Mouse (Mus musculus): ENCODE results near the gene Zfhx2. TPM values are rescaled to one million over a fixed set of nuclear protein-coding genes. Genes with fewer than 3 reads are reported as not detected.
"Not testable (repeated sequence)": the region's sequence is repeated elsewhere in the genome, so short reads cannot be mapped to it uniquely, and the experiment has no call there.

The Zfhx2 gene
- polyA plus RNA-seq, 1 experiment from 2014 or later, result 5.6 TPM

DNA sequence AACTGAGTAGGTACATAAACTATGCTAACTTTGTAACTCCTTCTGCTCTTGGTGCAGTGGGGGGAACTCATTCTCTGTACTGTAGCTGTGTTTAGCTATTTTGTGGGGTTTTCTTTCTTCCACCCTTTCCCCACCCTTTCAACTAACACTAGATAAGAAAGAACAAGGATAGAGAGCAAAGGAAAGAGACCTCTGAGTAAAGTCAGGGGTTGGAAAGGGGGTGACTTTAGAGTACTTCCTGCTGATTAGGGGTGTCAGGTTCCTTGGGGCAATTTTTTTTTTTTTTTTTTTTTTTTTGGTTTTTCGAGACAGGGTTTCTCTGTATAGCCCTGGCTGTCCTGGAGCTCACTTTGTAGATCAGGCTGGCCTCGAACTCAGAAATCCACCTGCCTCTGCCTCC, 48.4 kb downstream of the Zfhx2 start:
- DNase-seq (ENCODE audit: low spot score); H3K9me3 ChIP-seq (replicated peaks): not testable (repeated sequence)

DNA sequence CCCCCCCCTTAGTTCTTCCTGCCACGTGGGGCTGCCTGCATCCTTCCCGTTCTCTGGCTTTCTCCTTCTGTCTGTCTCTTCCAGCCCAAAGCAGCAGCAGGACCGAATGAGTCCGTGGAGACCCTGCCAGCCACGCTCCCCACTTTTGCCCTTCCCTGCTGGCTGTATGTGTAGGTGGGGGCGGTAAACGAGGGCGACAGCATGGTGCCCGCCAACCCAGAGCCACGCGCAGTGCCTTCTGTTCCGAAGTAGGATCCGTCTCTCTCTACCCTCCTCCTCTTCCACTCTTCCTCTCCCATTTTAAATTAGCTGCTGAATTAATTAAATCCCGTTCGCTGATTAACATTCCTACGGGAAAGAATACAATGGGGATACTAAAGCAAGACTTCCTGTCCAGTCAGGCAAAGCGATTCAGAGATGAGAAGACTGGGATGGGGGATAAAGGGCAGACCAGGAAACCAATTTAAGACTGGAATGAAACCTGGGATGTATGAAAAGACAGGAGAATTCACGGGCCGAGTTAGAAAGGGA, 59.4 kb downstream of the Zfhx2 start:
- no peak for DNase-seq (ENCODE audit: low spot score)

More for the DNA sequence above, 48.4 kb downstream of the Zfhx2 start:
- not testable (repeated sequence) for H3K4me3 ChIP-seq; H3K4me1 ChIP-seq; H3K27me3 ChIP-seq (ENCODE audit: low read depth, poor library complexity, severe bottlenecking); H3K36me3 ChIP-seq; H3K27ac ChIP-seq
- WGBS, result 100% methylated on average over 1 of the region's 2 CpGs

DNA sequence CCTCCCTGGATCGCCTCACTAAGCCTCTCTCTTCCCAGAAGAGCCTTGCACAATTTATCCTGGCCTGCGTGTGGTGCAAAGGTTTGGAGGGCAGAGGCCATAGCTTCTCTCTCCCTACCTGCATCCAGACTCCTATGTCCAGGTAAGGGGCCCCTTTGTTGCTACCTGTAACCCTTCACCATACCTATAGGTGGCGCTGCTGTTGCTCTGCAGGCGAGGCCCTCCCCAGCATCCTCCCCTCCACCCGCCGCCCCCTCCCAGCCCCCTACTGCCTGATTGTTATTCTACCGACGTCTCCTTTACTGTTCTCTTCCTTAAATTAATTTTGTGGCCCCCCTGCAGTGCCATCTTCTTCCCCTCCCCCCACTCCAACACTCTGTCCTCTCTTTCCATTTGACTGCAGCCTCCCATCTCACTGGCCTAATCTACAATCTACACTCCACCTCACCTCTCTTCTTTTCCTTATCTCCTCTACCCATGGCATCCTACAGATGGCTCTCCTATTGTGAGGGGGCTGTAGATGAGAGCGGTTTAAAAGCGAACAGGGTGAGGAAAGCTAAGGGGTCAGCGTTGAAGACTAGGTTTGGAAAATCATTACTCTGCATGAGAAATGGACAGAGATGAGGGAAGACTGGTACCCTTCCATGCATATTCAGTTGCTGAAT, 63.0 kb downstream of the Zfhx2 start:
- H3K4me3 ChIP-seq, result no peak overlapping the region
- peaks cover 21% of the 10 kb centered on the region for H3K4me1 ChIP-seq
- no peak overlapping the region; the same call in 1 of the 2 replicates for H3K27ac ChIP-seq
- no peaks in the 10 kb centered on the region for H3K27me3 ChIP-seq (ENCODE audit: low read depth, poor library complexity, severe bottlenecking)
- peaks cover 19% of the 10 kb centered on the region for H3K36me3 ChIP-seq
- WGBS, result 7% methylated on average over 11 of the region's 11 CpGs
- DNase-seq (ENCODE audit: low spot score), result peak; percentile 40
- H3K9me3 ChIP-seq (replicated peaks), result no peaks in the 10 kb centered on the region

More for the DNA sequence above, 59.4 kb downstream of the Zfhx2 start:
- Histone ChIP-seq H3K4me3 (no peak overlapping the region), H3K27me3 (ENCODE audit: low read depth, poor library complexity, severe bottlenecking) (no peaks in the 10 kb centered on the region), H3K9me3 (replicated peaks) (no peaks in the 10 kb centered on the region), H3K27ac (no peak overlapping the region), H3K4me1 (peaks cover 16% of the 10 kb centered on the region), H3K36me3 (no peaks in the 10 kb centered on the region)
- 60% methylated on average over 19 of the region's 19 CpGs for WGBS

DNA sequence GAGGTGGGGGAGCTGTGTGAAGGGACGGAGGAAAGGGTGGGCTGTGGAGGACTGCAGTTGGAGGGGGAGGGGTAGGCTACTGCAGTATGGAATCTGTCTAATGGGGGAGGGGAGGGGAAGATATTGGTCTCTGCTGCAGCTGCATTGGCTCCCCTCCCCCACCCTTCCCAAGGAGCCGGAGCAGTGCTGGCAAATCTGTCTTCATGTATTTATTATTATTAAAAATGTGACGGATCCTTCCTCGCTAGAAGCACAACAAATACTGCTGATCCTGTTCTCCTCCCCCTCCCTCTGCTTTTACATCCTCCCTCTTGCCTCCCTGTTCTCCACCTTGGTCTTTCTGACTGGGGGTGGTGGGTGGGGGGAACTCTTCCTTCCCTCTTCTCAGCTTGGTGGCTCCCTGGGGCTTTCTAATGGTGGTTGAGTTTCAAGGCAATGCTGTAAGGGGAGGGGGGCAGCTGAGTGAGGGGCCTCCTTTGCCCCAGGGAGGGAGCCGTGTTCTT, 63.7 kb downstream of the Zfhx2 start:
- 12% methylated on average over 5 of the region's 5 CpGs for WGBS
- Histone ChIP-seq H3K36me3 (peaks cover 27% of the 10 kb centered on the region), H3K27me3 (ENCODE audit: low read depth, poor library complexity, severe bottlenecking) (no peaks in the 10 kb centered on the region), H3K4me1 (peaks cover 21% of the 10 kb centered on the region), H3K27ac (peak overlapping the region; percentile 46; the same call in 1 of the 2 replicates), H3K9me3 (replicated peaks) (no peaks in the 10 kb centered on the region), H3K4me3 (peak overlapping the region; percentile 30)
- peak; percentile 39 for DNase-seq (ENCODE audit: low spot score)

DNA sequence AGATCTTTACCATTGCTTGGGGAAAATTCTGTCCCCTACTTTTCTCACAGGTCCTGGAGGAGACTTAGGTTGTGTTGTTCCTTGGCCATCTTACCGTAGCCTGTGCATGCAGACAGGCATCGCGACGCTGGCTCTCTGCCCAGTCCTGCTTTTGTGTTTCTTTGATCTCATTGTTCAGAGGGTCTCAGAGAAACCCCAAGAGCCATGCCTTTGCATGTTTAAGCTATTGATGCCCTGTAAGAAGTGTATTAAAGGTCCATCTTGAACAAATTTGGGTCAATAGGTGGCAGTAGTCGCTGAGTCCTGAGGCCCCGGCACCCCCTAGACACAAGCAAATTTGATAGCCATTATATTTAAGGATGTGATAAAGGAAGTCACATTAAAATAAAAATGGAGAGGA, 64.5 kb downstream of the Zfhx2 start:
- peaks cover 34% of the 10 kb centered on the region for H3K36me3 ChIP-seq
- H3K9me3 ChIP-seq (replicated peaks), result no peaks in the 10 kb centered on the region
- peaks cover 21% of the 10 kb centered on the region for H3K4me1 ChIP-seq
- WGBS, result 47% methylated on average over 6 of the region's 6 CpGs
- H3K27ac ChIP-seq, result no peak overlapping the region
- H3K4me3 ChIP-seq, result no peak overlapping the region
- H3K27me3 ChIP-seq (ENCODE audit: low read depth, poor library complexity, severe bottlenecking), result no peaks in the 10 kb centered on the region
- no peak for DNase-seq (ENCODE audit: low spot score)

DNA sequence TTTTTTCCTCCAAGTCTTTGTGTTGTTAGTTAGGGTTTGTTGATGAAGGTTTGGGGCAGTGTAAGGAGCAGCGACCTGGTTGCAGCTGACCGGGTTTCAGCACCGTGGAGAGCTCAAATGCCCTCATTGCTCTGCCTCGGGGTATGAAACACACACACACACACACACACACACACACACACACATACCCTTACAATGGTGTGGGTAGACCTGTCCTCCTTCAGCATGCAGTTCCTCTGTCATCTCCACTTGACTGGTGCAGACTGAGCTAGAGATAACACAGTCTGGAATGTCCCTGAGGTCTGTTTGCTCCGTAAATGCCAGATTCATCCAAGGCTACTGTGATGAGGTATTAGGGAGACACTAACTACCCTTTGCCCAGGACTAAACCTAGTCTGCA, 64.9 kb downstream of the Zfhx2 start:
- 25% methylated on average over 5 of the region's 5 CpGs for WGBS
- peak; percentile 70 for DNase-seq (ENCODE audit: low spot score)
- Histone ChIP-seq H3K9me3 (replicated peaks) (no peaks in the 10 kb centered on the region), H3K36me3 (peaks cover 38% of the 10 kb centered on the region), H3K27ac (no peak overlapping the region), H3K4me1 (peaks cover 21% of the 10 kb centered on the region), H3K27me3 (ENCODE audit: low read depth, poor library complexity, severe bottlenecking) (no peaks in the 10 kb centered on the region), H3K4me3 (no peak overlapping the region)

DNA sequence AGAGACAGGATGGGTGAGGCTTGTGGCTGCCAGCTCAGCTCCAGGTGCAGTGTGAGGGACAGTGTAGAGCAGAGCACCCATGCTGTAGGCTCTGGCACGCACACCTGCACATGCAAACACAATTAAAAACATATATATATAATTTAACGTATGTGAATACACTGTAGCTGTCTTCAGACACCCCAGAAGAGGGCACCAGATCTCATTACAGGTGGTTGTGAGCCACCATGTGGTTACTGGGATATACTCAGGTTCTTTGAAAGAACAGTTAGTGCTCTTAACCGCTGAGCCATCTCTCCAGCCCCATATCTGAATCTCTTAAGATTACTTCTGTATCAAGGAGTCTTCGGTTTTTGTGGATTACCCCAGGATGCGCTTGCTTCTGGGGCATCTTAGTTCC, 66.6 kb downstream of the Zfhx2 start:
- peaks cover 21% of the 10 kb centered on the region for H3K4me1 ChIP-seq
- H3K9me3 ChIP-seq (replicated peaks), result no peaks in the 10 kb centered on the region
- no peaks in the 10 kb centered on the region for H3K27me3 ChIP-seq (ENCODE audit: low read depth, poor library complexity, severe bottlenecking)
- H3K27ac ChIP-seq, result no peak overlapping the region
- H3K4me3 ChIP-seq, result no peak overlapping the region
- no peak for DNase-seq (ENCODE audit: low spot score)
- H3K36me3 ChIP-seq, result peaks cover 56% of the 10 kb centered on the region
- WGBS, result 78% methylated on average over 5 of the region's 5 CpGs

DNA sequence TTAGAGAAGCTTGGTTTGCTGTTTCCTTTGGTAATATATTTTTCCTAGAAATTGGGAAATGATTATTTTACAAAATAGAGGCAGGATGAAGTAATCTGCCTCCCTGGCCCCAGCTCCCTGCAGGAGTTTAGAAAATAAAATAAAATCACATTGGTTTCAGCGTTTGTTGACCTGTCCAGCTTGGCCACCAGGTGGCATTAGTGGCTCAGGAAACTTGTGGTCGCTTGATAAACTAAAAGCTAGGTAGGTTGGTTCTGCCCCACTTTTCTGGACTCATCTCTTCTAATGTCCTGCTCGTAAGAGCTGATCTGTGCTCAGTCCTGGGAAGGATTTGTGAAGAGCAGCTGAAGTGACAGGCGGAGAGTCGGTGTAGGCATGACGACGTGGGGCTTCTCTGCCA, 67.9 kb downstream of the Zfhx2 start:
- no peak overlapping the region for H3K4me3 ChIP-seq
- H3K27me3 ChIP-seq (ENCODE audit: low read depth, poor library complexity, severe bottlenecking), result no peaks in the 10 kb centered on the region
- H3K36me3 ChIP-seq, result peaks cover 64% of the 10 kb centered on the region
- peaks cover 20% of the 10 kb centered on the region for H3K4me1 ChIP-seq
- no peaks in the 10 kb centered on the region for H3K9me3 ChIP-seq (replicated peaks)
- WGBS, result 66% methylated on average over 7 of the region's 7 CpGs
- no peak overlapping the region for H3K27ac ChIP-seq
- DNase-seq (ENCODE audit: low spot score), result peak; percentile 75

DNA sequence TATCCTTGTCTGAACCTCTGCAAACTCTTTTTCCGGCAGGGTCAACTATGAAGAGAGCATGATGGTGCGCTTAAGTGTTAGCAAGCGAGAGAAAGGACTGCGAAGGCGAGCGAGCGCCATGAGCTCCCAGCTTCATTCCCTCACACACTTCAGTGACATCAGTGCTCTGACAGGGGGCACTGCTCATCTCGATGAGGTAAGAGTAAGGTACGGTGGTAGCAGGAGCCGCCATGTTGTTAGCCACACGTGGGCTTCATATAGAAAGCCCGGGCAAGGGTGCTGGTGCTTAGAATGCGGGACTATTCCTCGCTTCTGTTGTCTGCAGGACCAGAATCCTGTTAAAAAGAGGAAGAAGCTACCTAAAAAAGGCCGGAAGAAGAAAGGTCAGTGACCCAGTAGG, 69.1 kb downstream of the Zfhx2 start:
- no peak for DNase-seq (ENCODE audit: low spot score)
- no peak overlapping the region for H3K27ac ChIP-seq
- peaks cover 8% of the 10 kb centered on the region for H3K4me1 ChIP-seq
- WGBS, result 90% methylated on average over 15 of the region's 15 CpGs
- H3K36me3 ChIP-seq, result peaks cover 75% of the 10 kb centered on the region
- no peaks in the 10 kb centered on the region for H3K27me3 ChIP-seq (ENCODE audit: low read depth, poor library complexity, severe bottlenecking)
- H3K4me3 ChIP-seq, result no peak overlapping the region
- H3K9me3 ChIP-seq (replicated peaks), result no peaks in the 10 kb centered on the region

DNA sequence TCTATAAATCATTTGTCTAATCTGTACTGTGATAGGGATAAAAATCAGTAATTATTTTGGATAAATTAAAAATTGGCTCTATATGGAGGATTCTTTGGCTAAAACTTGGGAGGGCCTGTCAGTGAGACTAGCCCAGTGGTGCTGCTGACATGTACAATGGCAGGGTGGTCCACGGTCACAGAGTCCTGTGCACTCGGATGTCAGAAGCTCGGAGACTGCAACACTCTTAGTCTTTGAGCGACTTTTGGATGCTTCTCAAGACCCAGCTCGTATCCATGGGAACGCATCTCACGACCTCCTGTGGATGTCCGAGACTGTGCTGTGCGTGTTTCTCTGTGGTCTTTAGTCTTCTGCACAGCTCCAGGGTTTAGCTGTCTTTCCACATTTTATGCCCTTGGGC, 71.7 kb downstream of the Zfhx2 start:
- no peak for DNase-seq (ENCODE audit: low spot score)
- Histone ChIP-seq H3K4me1 (no peaks in the 10 kb centered on the region), H3K27me3 (ENCODE audit: low read depth, poor library complexity, severe bottlenecking) (no peaks in the 10 kb centered on the region), H3K4me3 (no peak overlapping the region), H3K27ac (no peak overlapping the region), H3K36me3 (peaks cover 79% of the 10 kb centered on the region), H3K9me3 (replicated peaks) (no peaks in the 10 kb centered on the region)
- 95% methylated on average over 9 of the region's 9 CpGs for WGBS

DNA sequence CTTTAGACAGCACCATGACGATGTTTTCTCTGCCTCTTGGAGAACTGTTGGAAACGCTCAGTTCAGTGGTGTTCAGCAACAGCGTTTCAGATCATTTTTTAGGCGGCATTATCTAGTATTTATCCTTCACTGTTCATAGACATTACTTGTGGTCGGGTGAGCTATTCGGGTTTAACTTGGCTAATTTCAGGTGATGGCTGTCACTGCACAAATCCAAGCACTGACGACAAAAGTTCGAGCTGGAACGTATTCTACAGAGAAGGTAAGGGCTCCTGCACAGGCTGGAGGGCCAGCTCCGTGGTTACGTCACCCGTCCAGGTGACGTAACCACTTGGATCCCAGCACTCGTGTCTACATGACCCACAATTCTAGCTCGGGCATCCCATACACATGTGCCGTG, 75.2 kb downstream of the Zfhx2 start:
- Histone ChIP-seq H3K27me3 (ENCODE audit: low read depth, poor library complexity, severe bottlenecking) (no peaks in the 10 kb centered on the region), H3K4me3 (no peak overlapping the region), H3K4me1 (no peaks in the 10 kb centered on the region), H3K27ac (no peak overlapping the region), H3K9me3 (replicated peaks) (no peaks in the 10 kb centered on the region), H3K36me3 (peaks cover 44% of the 10 kb centered on the region)
- WGBS, result 92% methylated on average over 16 of the region's 16 CpGs
- no peak for DNase-seq (ENCODE audit: low spot score)

DNA sequence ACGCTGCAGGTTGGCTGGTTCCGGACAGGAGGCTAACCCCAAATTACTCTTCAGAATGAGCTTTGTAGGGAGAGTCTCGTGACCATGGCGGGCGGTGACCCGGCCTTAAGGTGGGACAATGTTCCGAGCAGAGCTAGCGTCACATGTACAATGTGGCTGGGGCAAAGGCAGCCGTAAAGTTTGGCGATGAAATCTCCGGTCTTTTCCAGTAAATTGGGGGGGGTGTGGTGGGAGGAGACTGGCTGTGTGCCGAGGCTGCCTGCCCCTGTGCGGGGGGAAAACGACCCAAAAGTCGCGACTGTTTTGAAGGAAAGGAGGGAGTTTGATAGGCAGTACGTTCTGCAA, 76.4 kb downstream of the Zfhx2 start:
- Histone ChIP-seq H3K36me3 (peaks cover 33% of the 10 kb centered on the region), H3K27me3 (ENCODE audit: low read depth, poor library complexity, severe bottlenecking) (no peaks in the 10 kb centered on the region), H3K27ac (peak overlapping the region; percentile 80), H3K9me3 (replicated peaks) (no peaks in the 10 kb centered on the region), H3K4me3 (peak overlapping the region; percentile 83), H3K4me1 (no peaks in the 10 kb centered on the region)
- WGBS, result under 1% methylated on average over 17 of the region's 17 CpGs
- no peak for DNase-seq (ENCODE audit: low spot score)

DNA sequence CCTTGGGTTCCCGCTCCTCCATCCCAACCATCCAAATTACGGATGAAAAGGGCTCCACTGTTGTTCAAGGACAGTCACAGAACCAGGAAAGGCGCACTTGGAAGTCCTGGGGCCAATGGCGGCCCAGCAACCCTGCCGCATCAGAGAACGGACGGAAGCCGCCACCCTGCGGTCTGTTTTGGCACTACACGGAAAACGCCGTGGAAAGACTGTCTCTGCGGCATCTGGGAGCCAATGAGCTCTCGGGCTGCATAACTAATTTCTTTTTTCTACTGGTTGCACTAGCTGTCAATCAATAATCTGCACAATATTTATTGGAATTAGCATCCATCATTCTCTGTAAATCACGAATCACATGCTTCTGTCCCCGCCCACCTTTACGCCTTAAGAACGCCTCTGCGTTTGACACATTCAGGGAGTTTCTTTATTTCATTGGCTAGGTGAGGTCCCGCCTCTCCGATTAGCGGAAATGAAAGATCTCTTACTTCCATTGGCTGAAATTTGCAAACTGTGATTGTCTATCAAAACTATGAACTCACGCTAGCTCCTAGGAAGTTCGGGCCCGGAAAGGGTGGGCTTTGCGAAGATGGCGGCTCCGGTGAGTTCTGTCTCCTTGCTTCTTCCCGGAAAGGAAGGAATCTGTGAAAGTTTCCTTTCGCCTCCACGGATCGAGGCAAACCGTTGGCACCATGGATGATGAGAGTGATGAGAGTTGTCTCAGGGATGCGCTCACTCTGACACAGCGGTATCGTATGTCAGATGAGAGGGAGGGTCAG, 76.9 kb downstream of the Zfhx2 start, which contains the start of gene Ngdn:
Gene Ngdn, plus strand, starts transcription at position 464 of the 776 bp plus-strand sequence.
- H3K27me3 ChIP-seq (ENCODE audit: low read depth, poor library complexity, severe bottlenecking), result no peaks in the 10 kb centered on the region
- under 1% methylated on average over 36 of the region's 36 CpGs for WGBS

More for the DNA sequence above, 76.9 kb downstream of the Zfhx2 start, which contains the start of gene Ngdn:
- H3K4me3 ChIP-seq, result peak within 1 kb of the TSS; percentile 83
- H3K4me1 ChIP-seq, result no peaks in the 10 kb centered on the region
- peaks cover 27% of the 10 kb centered on the region for H3K36me3 ChIP-seq
- no peaks in the 10 kb centered on the region for H3K9me3 ChIP-seq (replicated peaks)
- peak; percentile 96 for DNase-seq (ENCODE audit: low spot score)
- H3K27ac ChIP-seq, result peak within 1 kb of the TSS; percentile 93

Data from limb, embryonic 10.5 days (tissue).